Mouse (Mus musculus): ENCODE data around the gene Hikeshi. TPM values are rescaled to one million over a fixed set of nuclear protein-coding genes. Genes with fewer than 3 reads are reported as not detected.

Hikeshi gene
- 10 to 100 TPM; 25.4 to 58.3 TPM for polyA plus RNA-seq (2012; fragmentation: generic; extraction: Trizol)

DNA sequence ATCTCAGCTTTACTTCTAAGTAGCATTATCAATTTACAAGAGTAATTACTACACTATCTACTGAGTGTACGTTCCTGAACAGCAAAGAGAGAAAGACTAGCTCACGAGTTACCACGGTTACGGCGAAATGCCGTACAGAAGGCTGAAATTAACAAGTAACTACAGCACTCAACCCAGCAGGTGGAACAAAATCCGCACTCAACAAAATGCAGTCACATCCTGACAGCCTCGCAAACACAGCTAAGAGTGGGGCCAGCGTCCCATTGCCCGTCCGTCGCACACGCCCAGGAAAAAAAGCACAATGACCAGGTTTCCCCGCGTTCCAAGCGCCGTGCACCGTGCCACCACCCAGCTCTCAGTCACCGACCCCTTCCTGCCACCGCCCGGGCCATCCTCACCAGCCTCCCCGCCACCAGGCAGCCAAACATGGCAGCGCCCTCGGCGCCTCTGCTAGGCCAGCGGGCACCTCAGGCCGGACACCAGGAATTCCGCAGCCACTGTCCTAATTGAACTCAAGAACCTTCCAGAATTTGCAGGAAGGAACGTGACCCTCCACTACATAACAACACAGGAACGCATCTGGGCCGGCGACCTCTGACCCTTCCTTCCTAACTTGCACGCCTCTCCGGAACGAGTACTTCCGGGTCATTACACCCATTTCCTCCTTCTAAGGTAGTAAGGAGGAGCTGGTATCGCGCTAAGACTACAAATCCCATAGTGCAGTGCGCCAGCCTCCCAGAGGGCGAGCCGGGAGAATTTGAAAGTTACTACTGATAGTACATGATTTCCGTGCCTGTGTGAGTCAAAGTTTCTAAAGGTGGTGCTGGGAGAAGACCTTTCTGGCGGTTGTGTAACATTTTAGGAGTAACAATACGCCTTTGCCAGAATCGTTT lies at the start of gene Hikeshi:
Gene Hikeshi (minus strand): TSS at position 634 of the 893 bp plus-strand sequence.

DNA sequence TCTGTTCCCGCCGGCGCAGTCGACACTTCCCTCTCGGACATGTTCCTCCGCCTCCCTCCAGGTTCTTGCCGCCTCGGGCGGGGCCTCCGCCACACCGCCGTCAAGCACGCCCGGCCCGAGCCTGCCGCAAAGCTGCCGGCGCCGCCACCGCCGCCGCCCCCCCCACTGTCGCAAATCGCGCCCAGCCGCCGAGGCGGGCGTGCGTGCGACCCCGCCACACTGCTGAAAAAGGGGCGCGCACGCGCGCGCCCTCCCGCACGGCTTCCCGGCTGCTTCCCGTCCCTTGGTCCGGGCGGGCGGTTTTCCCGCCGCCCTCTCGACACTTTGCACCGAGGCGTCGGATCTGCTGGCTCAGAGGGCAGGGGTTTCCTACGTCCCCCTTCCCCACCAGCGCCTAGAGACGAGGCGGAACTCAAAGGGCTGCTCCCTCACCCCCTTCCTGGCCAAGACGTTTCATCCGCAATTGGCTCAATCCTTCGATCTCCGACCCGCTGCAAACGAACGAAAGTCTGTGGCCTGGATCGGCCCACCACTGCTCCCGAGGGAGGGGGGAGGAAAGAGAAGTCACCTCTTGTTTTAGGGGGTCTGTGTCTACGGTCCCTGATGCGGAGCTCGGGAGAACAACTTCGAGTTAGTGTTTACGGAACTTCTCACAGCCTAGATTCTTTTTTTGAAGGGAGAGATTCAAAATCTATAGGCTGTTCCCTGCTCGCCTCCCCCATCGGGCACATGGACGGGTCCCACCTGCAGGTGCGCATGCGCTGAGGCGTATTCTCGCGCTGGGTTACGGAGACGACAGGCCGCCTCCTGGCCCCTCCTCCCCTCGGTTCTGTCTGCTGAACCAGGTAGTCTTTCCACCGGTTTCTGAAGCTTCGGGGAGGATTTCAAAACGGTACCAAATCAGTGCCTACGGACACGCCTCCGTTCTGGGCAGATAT lies 39.8 kb upstream of the Hikeshi start, which contains the start of gene Eed:
Gene Eed (minus strand): TSS at position 499 of the 938 bp plus-strand sequence.

DNA sequence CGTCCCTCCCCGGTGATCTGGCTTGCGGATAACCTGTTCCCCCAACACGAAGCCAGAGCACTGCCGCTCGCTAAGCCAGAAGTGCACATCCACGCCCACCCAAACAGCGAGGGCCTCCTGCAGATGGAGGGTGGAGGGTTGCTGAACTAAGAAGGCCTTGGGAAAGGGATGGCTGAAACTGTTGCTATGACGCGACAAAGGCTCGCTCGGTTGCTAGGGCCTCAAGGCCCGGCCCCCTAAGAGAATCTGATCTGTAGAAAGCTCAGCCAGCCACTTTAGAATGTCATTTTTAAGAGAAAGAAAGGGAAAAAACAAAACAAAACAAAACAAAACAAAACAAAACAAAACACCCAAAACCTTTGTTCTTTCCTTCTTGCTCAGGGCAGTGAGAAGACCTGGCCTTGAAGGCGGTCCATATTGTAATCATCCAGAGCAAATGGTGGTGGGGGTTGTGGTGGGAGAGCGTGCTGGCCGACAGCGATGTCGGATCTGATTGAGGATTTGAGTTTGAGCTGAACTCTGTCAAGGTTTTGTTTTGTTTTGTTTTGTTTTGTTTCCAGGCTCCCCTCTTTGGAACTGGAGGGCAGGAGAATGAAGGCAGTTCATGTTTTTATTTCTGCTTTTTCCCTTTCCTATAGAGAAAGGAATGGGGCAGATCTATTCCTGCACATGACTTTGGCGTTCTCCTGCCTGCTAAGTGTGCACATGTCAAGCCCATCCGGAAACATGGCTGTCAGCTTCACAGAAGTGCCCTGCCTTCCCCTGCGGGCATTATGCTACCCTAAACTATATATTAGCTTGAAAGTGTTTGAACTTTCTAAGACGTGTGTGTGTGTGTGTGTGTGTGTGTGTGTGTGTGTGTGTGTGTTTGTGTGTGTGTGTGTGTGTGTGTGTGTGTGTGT lies 37.3 kb downstream of the Hikeshi start, which contains the start of gene Ccdc81:
Gene Ccdc81 (minus strand): TSS at position 188 of the 902 bp plus-strand sequence.

Other genes starting within 250 kb of the Hikeshi start
- gene Ccdc81, start 37.6 kb downstream of the Hikeshi start, polyA plus RNA-seq (2012; fragmentation: generic; extraction: Trizol) = under 1 TPM in 1 of 2 experiments, not detected in 1; 0.04 TPM
- gene Eed, start 39.8 kb upstream of the Hikeshi start, polyA plus RNA-seq (2012; fragmentation: generic; extraction: Trizol) = 10 to 100 TPM in 1 of 2 experiments, 1 to 10 TPM in 1; 2.4 to 14.2 TPM
- gene Picalm, start 189.0 kb upstream of the Hikeshi start, polyA plus RNA-seq (2012; fragmentation: generic; extraction: Trizol) = 10 to 100 TPM in 1 of 2 experiments, 1 to 10 TPM in 1; 2.9 to 23.4 TPM